Mouse (Mus musculus) ES-Bruce4 (cell line): Measurements from ENCODE around the gene Gm13283. TPM values are rescaled to one million over a fixed set of nuclear protein-coding genes. Genes with fewer than 3 reads are reported as not detected.
"Not testable (repeated sequence)": the region's sequence is repeated elsewhere in the genome, so short reads cannot be mapped to it uniquely, and the experiment has no call there.

ENCODE experiments used
- H3K27ac ChIP-seq: 2 replicates; pipeline ENCODE4 v1.5.1; 2012; ENCODE audit warnings: low read length, inconsistent platforms; ENCODE audit not compliant: insufficient read depth
- H3K27me3 ChIP-seq: 2 replicates; pipeline ENCODE4 v1.6.1; 2012; ENCODE audit warnings: mild to moderate bottlenecking, low read length, inconsistent platforms; ENCODE audit not compliant: control insufficient read depth, poor library complexity, insufficient read depth, severe bottlenecking
- H3K36me3 ChIP-seq: 2 replicates; pipeline ENCODE4 v1.6.1; 2012; ENCODE audit warnings: inconsistent platforms, mild to moderate bottlenecking, low read length, moderate library complexity; ENCODE audit not compliant: control insufficient read depth, poor library complexity, insufficient read depth, severe bottlenecking
- H3K4me1 ChIP-seq: one replicate; pipeline ENCODE4 v1.8.1; 2011; ENCODE audit warnings: low read length; ENCODE audit not compliant: control insufficient read depth, insufficient read depth
- H3K4me3 ChIP-seq: 2 replicates; pipeline ENCODE4 v1.5.1; 2011; ENCODE audit warnings: low read depth, mild to moderate bottlenecking, low read length
- H3K9ac ChIP-seq: 2 replicates; pipeline ENCODE4 v1.6.1; 2012; ENCODE audit warnings: low read depth, mild to moderate bottlenecking, inconsistent platforms; ENCODE audit not compliant: poor library complexity, severe bottlenecking
- H3K9me3 ChIP-seq: replicated peaks from 2 replicates; pipeline ENCODE4 v1.6.1; 2012; ENCODE audit warnings: mild to moderate bottlenecking, low read length, inconsistent platforms; ENCODE audit not compliant: control insufficient read depth, poor library complexity, insufficient read depth, severe bottlenecking
- CTCF ChIP-seq: IDR thresholded peaks from one replicate; pipeline ENCODE4 v1.8.1; 2011; ENCODE audit warnings: low read depth, low read length
- polyA plus RNA-seq: library from polyadenylated mRNA; stranded (reverse); fragments of >200 nt; gene quantifications from 2 replicates; pipeline ENCODE4 v1.2.4, GENCODE M21; 2011; ENCODE audit warnings: low read depth; ENCODE audit not compliant: missing spikeins, insufficient read depth, insufficient read length

Gene Gm13283
- polyA plus RNA-seq, 1 experiment: not detected

DNA sequence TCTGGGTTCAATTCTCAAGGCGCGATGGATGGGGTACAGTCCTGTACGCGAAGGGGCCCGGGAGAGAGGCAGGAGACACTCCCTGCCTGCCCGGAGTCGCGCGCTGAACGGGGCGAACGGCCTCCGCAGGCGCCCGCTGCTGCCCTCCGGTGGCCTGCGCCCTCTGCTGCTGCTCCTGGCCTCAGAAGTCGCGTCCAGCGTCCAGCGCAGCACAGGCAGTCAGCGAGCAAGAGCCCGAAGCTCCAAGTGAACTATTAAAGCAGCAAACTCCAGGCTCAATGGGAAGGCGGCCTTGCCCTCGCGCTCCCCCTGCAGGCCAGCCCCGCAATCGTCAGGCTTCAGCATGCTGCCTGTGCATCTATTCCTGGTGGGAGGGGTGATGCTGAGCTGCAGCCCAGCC lies 512 bp downstream of the Gm13283 start:
- H3K27me3 ChIP-seq, H3K36me3 ChIP-seq, H3K27ac ChIP-seq, H3K9me3 ChIP-seq, H3K9ac ChIP-seq, H3K4me1 ChIP-seq: not testable (repeated sequence)
- TF ChIP-seq CTCF: peak; percentile 12
- peak overlapping the region; percentile 28 for H3K4me3 ChIP-seq

DNA sequence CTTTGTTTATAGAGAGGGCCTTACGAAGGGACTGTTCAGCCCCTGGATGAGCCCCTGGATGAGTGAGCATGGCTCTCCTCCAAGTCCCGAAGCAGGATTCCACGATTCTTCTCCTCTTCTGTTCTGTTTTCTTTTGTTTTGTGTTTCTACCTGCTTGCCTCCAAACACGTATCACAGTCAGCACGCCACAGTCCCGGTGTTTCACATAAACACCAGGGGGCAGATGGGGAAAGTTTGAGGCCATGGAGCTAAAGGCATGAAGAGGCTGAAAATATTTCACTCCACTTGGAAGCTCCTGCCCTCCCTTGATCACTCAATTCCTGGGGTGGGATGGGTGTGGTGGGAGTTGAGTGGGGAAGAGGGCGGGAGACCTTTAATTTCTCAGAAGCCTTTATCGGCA lies 1.9 kb downstream of the Gm13283 start:
- not testable (repeated sequence) for H3K4me3 ChIP-seq, H3K36me3 ChIP-seq, H3K27me3 ChIP-seq, H3K9me3 ChIP-seq, H3K4me1 ChIP-seq, H3K9ac ChIP-seq, H3K27ac ChIP-seq

DNA sequence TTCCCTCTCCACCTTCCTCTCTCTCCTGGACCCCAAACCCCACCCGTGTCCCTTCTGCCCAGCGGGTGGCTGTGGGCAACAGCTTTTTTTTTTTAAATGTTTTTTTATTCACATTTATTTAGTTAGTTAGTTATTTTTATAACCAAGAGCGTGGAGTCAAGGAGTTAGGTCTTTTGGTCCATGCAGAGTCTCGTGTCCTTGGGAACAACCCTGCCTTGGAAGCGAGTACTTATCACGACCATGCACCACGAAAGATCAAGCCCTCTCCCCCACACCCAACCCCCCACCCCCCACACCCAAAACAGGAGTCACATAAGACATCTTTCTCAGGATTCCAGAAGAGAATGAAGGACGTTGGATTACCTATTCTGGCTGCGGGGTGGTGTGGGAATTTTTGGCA lies 2.4 kb downstream of the Gm13283 start:
- H3K4me3 ChIP-seq, H3K36me3 ChIP-seq, H3K4me1 ChIP-seq, H3K9ac ChIP-seq, H3K27ac ChIP-seq, H3K27me3 ChIP-seq, H3K9me3 ChIP-seq: not testable (repeated sequence)

DNA sequence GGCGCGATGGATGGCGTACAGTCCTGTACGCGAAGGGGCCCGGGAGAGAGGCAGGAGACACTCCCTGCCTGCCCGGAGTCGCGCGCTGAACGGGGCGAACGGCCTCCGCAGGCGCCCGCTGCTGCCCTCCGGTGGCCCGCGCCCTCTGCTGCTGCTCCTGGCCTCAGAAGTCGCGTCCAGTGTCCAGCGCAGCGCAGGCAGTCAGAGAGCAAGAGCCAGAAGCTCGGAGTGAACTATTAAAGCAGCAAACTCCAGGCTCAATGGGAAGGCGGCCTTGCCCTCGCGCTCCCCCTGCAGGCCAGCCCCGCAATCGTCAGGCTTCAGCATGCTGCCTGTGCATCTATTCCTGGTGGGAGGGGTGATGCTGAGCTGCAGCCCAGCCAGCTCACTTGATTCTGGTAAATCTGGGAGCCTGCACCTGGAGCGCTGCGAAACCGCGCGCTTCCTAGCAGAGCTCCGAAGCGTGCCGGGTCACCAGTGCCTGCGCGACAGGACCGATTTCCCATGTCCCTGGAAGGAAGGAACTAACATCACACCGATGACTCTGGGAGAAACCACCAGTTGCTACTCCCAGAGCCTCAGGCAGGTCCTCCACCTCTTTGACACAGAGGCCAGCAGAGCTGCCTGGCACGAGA lies 3.6 kb downstream of the Gm13283 start:
- Histone ChIP-seq H3K9ac (peak overlapping the region; percentile 68; the same call in 1 of the 2 replicates), H3K4me3 (peak overlapping the region; percentile 39)
- not testable (repeated sequence) for H3K4me1 ChIP-seq, H3K27ac ChIP-seq, H3K27me3 ChIP-seq, H3K9me3 ChIP-seq, H3K36me3 ChIP-seq
- peak; percentile 2 for TF ChIP-seq CTCF

DNA sequence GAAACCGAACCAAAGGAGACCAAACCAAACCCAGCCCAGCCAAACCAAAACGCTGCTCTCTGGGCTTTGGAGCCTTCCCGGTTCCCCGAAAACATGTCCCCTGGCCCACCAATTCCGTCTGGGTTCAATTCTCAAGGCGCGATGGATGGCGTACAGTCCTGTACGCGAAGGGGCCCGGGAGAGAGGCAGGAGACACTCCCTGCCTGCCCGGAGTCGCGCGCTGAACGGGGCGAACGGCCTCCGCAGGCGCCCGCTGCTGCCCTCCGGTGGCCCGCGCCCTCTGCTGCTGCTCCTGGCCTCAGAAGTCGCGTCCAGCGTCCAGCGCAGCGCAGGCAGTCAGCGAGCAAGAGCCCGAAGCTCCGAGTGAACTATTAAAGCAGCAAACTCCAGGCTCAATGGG lies 13.6 kb downstream of the Gm13283 start, which contains the start of gene Gm13290:
Gene Gm13290, plus strand, starts transcription at position 301 of the 400 bp plus-strand sequence.
- not testable (repeated sequence) for H3K9ac ChIP-seq

DNA sequence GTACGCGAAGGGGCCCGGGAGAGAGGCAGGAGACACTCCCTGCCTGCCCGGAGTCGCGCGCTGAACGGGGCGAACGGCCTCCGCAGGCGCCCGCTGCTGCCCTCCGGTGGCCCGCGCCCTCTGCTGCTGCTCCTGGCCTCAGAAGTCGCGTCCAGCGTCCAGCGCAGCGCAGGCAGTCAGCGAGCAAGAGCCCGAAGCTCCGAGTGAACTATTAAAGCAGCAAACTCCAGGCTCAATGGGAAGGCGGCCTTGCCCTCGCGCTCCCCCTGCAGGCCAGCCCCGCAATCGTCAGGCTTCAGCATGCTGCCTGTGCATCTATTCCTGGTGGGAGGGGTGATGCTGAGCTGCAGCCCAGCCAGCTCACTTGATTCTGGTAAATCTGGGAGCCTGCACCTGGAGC lies 16.7 kb downstream of the Gm13283 start, which contains the start of gene Gm13289:
Gene Gm13289, plus strand, starts transcription at position 301 of the 400 bp plus-strand sequence.
- H3K4me3 ChIP-seq, H3K36me3 ChIP-seq, H3K9me3 ChIP-seq, H3K27ac ChIP-seq, H3K27me3 ChIP-seq, H3K4me1 ChIP-seq, H3K9ac ChIP-seq: not testable (repeated sequence)

More for the DNA sequence above, 13.6 kb downstream of the Gm13283 start, which contains the start of gene Gm13290:
- not testable (repeated sequence) for H3K27me3 ChIP-seq, H3K4me3 ChIP-seq, H3K36me3 ChIP-seq, H3K27ac ChIP-seq, H3K4me1 ChIP-seq, H3K9me3 ChIP-seq

DNA sequence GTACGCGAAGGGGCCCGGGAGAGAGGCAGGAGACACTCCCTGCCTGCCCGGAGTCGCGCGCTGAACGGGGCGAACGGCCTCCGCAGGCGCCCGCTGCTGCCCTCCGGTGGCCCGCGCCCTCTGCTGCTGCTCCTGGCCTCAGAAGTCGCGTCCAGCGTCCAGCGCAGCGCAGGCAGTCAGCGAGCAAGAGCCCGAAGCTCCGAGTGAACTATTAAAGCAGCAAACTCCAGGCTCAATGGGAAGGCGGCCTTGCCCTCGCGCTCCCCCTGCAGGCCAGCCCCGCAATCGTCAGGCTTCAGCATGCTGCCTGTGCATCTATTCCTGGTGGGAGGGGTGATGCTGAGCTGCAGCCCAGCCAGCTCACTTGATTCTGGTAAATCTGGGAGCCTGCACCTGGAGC lies 19.6 kb downstream of the Gm13283 start, which contains the start of gene Gm13272:
Gene Gm13272, plus strand, starts transcription at position 301 of the 400 bp plus-strand sequence.
- not testable (repeated sequence) for H3K36me3 ChIP-seq, H3K9ac ChIP-seq, H3K27me3 ChIP-seq, H3K4me1 ChIP-seq, H3K9me3 ChIP-seq, H3K4me3 ChIP-seq, H3K27ac ChIP-seq

DNA sequence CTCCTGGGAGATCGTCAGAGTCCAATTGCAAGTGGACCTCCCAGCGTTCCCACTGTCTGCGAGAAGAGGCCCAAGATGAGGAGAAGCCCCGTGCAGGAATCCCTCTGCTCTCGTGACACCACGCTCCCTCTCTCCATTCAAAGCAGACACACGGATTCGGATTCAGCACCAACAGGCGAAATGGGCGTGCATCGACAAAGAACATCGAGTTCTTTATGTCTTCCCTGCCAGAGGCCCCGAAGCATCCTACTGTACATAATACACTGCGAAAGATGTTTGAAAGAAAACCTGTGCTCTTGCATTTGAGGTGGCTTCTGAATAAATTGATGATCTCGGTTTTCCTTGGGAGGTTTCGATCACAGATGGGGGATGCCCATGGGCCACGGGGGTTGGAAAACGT lies 20.4 kb downstream of the Gm13283 start:
- H3K27me3 ChIP-seq, H3K27ac ChIP-seq, H3K4me1 ChIP-seq, H3K4me3 ChIP-seq, H3K9ac ChIP-seq, H3K36me3 ChIP-seq, H3K9me3 ChIP-seq: not testable (repeated sequence)

DNA sequence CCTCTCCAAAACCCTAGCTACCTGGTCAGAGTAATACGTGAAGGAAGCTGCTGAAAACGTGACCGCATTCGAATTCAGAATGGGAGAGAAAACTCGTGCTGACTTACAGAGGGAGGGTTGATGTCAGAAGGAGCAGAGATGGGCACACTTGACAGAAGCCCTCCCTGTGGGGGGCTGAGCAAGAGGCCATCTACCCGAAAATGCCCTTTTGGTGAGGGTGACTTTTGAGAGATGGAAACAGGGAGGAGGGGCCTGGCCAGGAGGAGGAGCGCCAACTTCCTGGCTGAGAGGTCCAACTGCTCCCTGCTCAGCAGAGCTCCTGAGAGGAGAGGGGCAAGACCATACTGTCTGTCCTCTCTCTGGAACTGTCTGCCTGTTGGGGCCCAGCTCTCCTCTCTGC lies 21.9 kb downstream of the Gm13283 start, which contains the start of gene Ifnz:
Gene Ifnz, plus strand, starts transcription at position 301 of the 400 bp plus-strand sequence.
- H3K9ac ChIP-seq, H3K4me1 ChIP-seq, H3K9me3 ChIP-seq, H3K27ac ChIP-seq, H3K27me3 ChIP-seq, H3K36me3 ChIP-seq: not testable (repeated sequence)
- peak within 1 kb of the TSS; percentile 51 for H3K4me3 ChIP-seq

DNA sequence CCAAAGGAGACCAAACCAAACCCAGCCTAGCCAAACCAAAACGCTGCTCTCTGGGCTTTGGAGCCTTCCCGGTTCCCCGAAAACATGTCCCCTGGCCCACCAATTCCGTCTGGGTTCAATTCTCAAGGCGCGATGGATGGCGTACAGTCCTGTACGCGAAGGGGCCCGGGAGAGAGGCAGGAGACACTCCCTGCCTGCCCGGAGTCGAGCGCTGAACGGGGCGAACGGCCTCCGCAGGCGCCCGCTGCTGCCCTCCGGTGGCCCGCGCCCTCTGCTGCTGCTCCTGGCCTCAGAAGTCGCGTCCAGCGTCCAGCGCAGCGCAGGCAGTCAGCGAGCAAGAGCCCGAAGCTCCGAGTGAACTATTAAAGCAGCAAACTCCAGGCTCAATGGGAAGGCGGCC lies 22.4 kb downstream of the Gm13283 start:
- peak overlapping the region; percentile 51 for H3K4me3 ChIP-seq
- not testable (repeated sequence) for H3K27ac ChIP-seq, H3K9ac ChIP-seq, H3K4me1 ChIP-seq, H3K9me3 ChIP-seq, H3K36me3 ChIP-seq, H3K27me3 ChIP-seq
